Mouse (Mus musculus) erythroblast, embryonic 14.5 days (primary cell): ENCODE measurements around the gene Fer.

Experiments
- GATA1 ChIP-seq: IDR thresholded peaks from 2 replicates; pipeline ENCODE4 v1.6.1; 2012; ENCODE audit warnings: low read length, inconsistent platforms, mixed read lengths
- TAL1 ChIP-seq: IDR thresholded peaks from 3 replicates; pipeline ENCODE4 v1.6.1; 2012; ENCODE audit warnings: low read length, inconsistent platforms, mixed read lengths

GRCm38 (mm10) chr17:64050911-64051310 is 188.0 kb downstream of the Fer start:
- TF ChIP-seq TAL1, result no peak
- no peak for TF ChIP-seq GATA1
